Mouse (Mus musculus) lung, embryonic 15.5 days (tissue): ENCODE data around the gene Olfr1410. TPM values are rescaled to one million over a fixed set of nuclear protein-coding genes. Genes with fewer than 3 reads are reported as not detected.

ENCODE experiments used
- ATAC-seq: fragments of 200-750 bp; cut with Nextera tagmentation; 2 replicates; pipeline ENCODE4 v1.8.0; 2017; ENCODE audit warnings: moderate number of reproducible peaks, borderline replicate concordance; ENCODE audit not compliant: low FRiP score, low TSS enrichment; ENCODE audit errors: extremely low read depth
- H3K27ac ChIP-seq: fragments of 300-500 bp; sonication (generic); 2 replicates; pipeline ENCODE4 v1.5.1; 2015; ENCODE audit warnings: moderate library complexity, mild to moderate bottlenecking, inconsistent platforms
- H3K27me3 ChIP-seq: fragments of 300-500 bp; sonication (generic); 2 replicates; pipeline ENCODE4 v1.6.1; 2015; ENCODE audit warnings: inconsistent platforms
- H3K36me3 ChIP-seq: fragments of 300-500 bp; sonication (generic); 2 replicates; pipeline ENCODE4 v1.6.1; 2015; ENCODE audit warnings: inconsistent platforms
- H3K4me1 ChIP-seq: fragments of 300-500 bp; sonication (generic); 2 replicates; pipeline ENCODE4 v1.6.1; 2015; ENCODE audit warnings: inconsistent platforms
- H3K4me2 ChIP-seq: fragments of 300-500 bp; sonication (generic); 2 replicates; pipeline ENCODE4 v1.6.1; 2015; ENCODE audit warnings: inconsistent platforms, mild to moderate bottlenecking, moderate library complexity
- H3K4me3 ChIP-seq: fragments of 300-500 bp; sonication (generic); 2 replicates; pipeline ENCODE4 v1.5.1; 2015; ENCODE audit warnings: mild to moderate bottlenecking, inconsistent platforms
- H3K9ac ChIP-seq: fragments of 300-500 bp; sonication (generic); 2 replicates; pipeline ENCODE4 v1.6.1; 2015; ENCODE audit warnings: inconsistent platforms
- H3K9me3 ChIP-seq: fragments of 300-500 bp; sonication (generic); 2 replicates; pipeline ENCODE4 v1.6.1; 2016; ENCODE audit warnings: inconsistent platforms
- WGBS: fragments of 180-500 bp; shearing (Covaris S2); methylation state at CpG from one replicate; pipeline ENCODE4 v1.1.7; 2015; 5-methylcytosine and 5-hydroxymethylcytosine counted together
- polyA plus RNA-seq: library from polyadenylated mRNA; unstranded; fragments of >200 nt; fragmentation: Nextera tagmentation; extraction: Ambion mirVana; gene quantifications from 2 replicates; pipeline ENCODE4 v1.2.1, GENCODE M21; 2015

Olfr1410 gene
- polyA plus RNA-seq, 1 experiment from 2014 or later, result not detected

GRCm38 (mm10) chr1:92643691-92644090, 38.1 kb downstream of the Olfr1410 start:
- Histone ChIP-seq H3K36me3 (0 out of 2 replicates have a peak, but pooled peaks cover 5% of the 10 kb centered on the region), H3K9ac (no peak overlapping the region), H3K27ac (no peak overlapping the region), H3K27me3 (no peaks in the 10 kb centered on the region; the same call in 1 of the 2 replicates), H3K4me2 (no peak overlapping the region), H3K4me1 (peaks cover 31% of the 10 kb centered on the region), H3K4me3 (no peak overlapping the region), H3K9me3 (no peaks in the 10 kb centered on the region)
- WGBS, result 72% methylated on average over 4 of the region's 4 CpGs
- no peak for ATAC-seq

- no peak for ATAC-seq
- 74% methylated on average over 5 of the region's 5 CpGs for WGBS
- Histone ChIP-seq H3K4me1 (peaks cover 31% of the 10 kb centered on the region), H3K4me3 (no peak overlapping the region), H3K4me2 (no peak overlapping the region), H3K9me3 (no peaks in the 10 kb centered on the region), H3K9ac (no peak overlapping the region), H3K27me3 (no peaks in the 10 kb centered on the region; the same call in 1 of the 2 replicates), H3K36me3 (no peaks in the 10 kb centered on the region), H3K27ac (no peak overlapping the region)
Measured at GRCm38 (mm10) chr1:92644916-92645315, 39.3 kb downstream of the Olfr1410 start.

GRCm38 (mm10) chr1:92646111-92646510, 40.5 kb downstream of the Olfr1410 start:
- Histone ChIP-seq H3K27me3 (no peaks in the 10 kb centered on the region; the same call in 1 of the 2 replicates), H3K9me3 (no peaks in the 10 kb centered on the region), H3K27ac (no peak overlapping the region), H3K4me2 (no peak overlapping the region), H3K4me1 (peaks cover 19% of the 10 kb centered on the region), H3K36me3 (no peaks in the 10 kb centered on the region), H3K4me3 (no peak overlapping the region), H3K9ac (no peak overlapping the region)
- no peak for ATAC-seq
- WGBS, result 36% methylated on average over 2 of the region's 2 CpGs

- H3K27ac ChIP-seq, result no peak overlapping the region
- 71% methylated on average over 7 of the region's 7 CpGs for WGBS
- ATAC-seq, result no peak
- H3K9ac ChIP-seq, result no peak overlapping the region
- H3K27me3 ChIP-seq, result no peaks in the 10 kb centered on the region; the same call in 1 of the 2 replicates
- H3K4me2 ChIP-seq, result no peak overlapping the region
- H3K4me1 ChIP-seq, result peaks cover 17% of the 10 kb centered on the region
- no peaks in the 10 kb centered on the region for H3K36me3 ChIP-seq
- no peak overlapping the region for H3K4me3 ChIP-seq
- H3K9me3 ChIP-seq, result no peaks in the 10 kb centered on the region
Measured at GRCm38 (mm10) chr1:92646601-92647000, 41.0 kb downstream of the Olfr1410 start.

GRCm38 (mm10) chr1:92647026-92647425, 41.4 kb downstream of the Olfr1410 start:
- H3K4me2 ChIP-seq, result no peak overlapping the region
- H3K4me3 ChIP-seq, result no peak overlapping the region
- H3K27ac ChIP-seq, result no peak overlapping the region
- 67% methylated on average over 4 of the region's 4 CpGs for WGBS
- peaks cover 16% of the 10 kb centered on the region for H3K4me1 ChIP-seq
- H3K9ac ChIP-seq, result no peak overlapping the region
- H3K36me3 ChIP-seq, result no peaks in the 10 kb centered on the region
- no peak for ATAC-seq
- H3K27me3 ChIP-seq, result no peaks in the 10 kb centered on the region; the same call in 1 of the 2 replicates
- no peaks in the 10 kb centered on the region for H3K9me3 ChIP-seq

- H3K9ac ChIP-seq, result no peak overlapping the region
- no peaks in the 10 kb centered on the region; the same call in 1 of the 2 replicates for H3K27me3 ChIP-seq
- H3K36me3 ChIP-seq, result no peaks in the 10 kb centered on the region
- no peak overlapping the region for H3K27ac ChIP-seq
- peak overlapping the region; percentile 26 for H3K4me2 ChIP-seq
- WGBS, result 9% methylated on average over 8 of the region's 8 CpGs
- 0 out of 2 replicates have a peak, but pooled peaks have one; percentile 25 for ATAC-seq
- H3K4me1 ChIP-seq, result peaks cover 11% of the 10 kb centered on the region
- H3K4me3 ChIP-seq, result no peak overlapping the region
- H3K9me3 ChIP-seq, result no peaks in the 10 kb centered on the region
Measured at GRCm38 (mm10) chr1:92647752-92648151, 42.2 kb downstream of the Olfr1410 start.

GRCm38 (mm10) chr1:92648197-92648596, 42.6 kb downstream of the Olfr1410 start:
- 31% methylated on average over 10 of the region's 10 CpGs for WGBS
- Histone ChIP-seq H3K36me3 (no peaks in the 10 kb centered on the region), H3K4me2 (peak overlapping the region; percentile 26), H3K9ac (no peak overlapping the region), H3K27me3 (no peaks in the 10 kb centered on the region; the same call in 1 of the 2 replicates), H3K9me3 (no peaks in the 10 kb centered on the region), H3K4me3 (no peak overlapping the region), H3K27ac (no peak overlapping the region), H3K4me1 (peaks cover 11% of the 10 kb centered on the region)
- ATAC-seq, result no peak

- Histone ChIP-seq H3K27me3 (no peaks in the 10 kb centered on the region; the same call in 1 of the 2 replicates), H3K9me3 (no peaks in the 10 kb centered on the region), H3K36me3 (no peaks in the 10 kb centered on the region), H3K4me1 (peaks cover 11% of the 10 kb centered on the region), H3K4me2 (peak within 1 kb of the TSS; percentile 26), H3K9ac (no peak within 1 kb of the TSS), H3K4me3 (no peak within 1 kb of the TSS), H3K27ac (no peak within 1 kb of the TSS)
- 18% methylated on average over 8 of the region's 8 CpGs for WGBS
- peak; percentile 48; the same call in 1 of the 2 replicates for ATAC-seq
Measured at GRCm38 (mm10) chr1:92648673-92649072, 43.1 kb downstream of the Olfr1410 start, which contains the start of gene Otos. Gene Otos, minus strand, starts transcription at chr1:92648841.

- Histone ChIP-seq H3K9me3 (no peaks in the 10 kb centered on the region), H3K27ac (no peak overlapping the region), H3K4me3 (no peak overlapping the region), H3K4me1 (peaks cover 11% of the 10 kb centered on the region), H3K27me3 (no peaks in the 10 kb centered on the region; the same call in 1 of the 2 replicates), H3K4me2 (no peak overlapping the region), H3K9ac (no peak overlapping the region), H3K36me3 (no peaks in the 10 kb centered on the region)
- ATAC-seq, result no peak
- 75% methylated on average over 3 of the region's 3 CpGs for WGBS
Measured at GRCm38 (mm10) chr1:92651467-92651866, 45.9 kb downstream of the Olfr1410 start.

GRCm38 (mm10) chr1:92653179-92653578, 47.6 kb downstream of the Olfr1410 start:
- no peak overlapping the region for H3K4me3 ChIP-seq
- H3K9me3 ChIP-seq, result no peaks in the 10 kb centered on the region
- no peaks in the 10 kb centered on the region for H3K36me3 ChIP-seq
- no peak overlapping the region for H3K9ac ChIP-seq
- no peaks in the 10 kb centered on the region for H3K27me3 ChIP-seq
- WGBS, result 80% methylated on average over 3 of the region's 3 CpGs
- H3K4me2 ChIP-seq, result no peak overlapping the region
- no peak overlapping the region for H3K27ac ChIP-seq
- peaks cover 5% of the 10 kb centered on the region for H3K4me1 ChIP-seq
- no peak for ATAC-seq

GRCm38 (mm10) chr1:92654676-92655075, 49.1 kb downstream of the Olfr1410 start:
- H3K27me3 ChIP-seq, result no peaks in the 10 kb centered on the region
- no peak overlapping the region for H3K27ac ChIP-seq
- WGBS, result 29% methylated on average over 2 of the region's 2 CpGs
- no peaks in the 10 kb centered on the region for H3K9me3 ChIP-seq
- no peak overlapping the region for H3K4me2 ChIP-seq
- no peaks in the 10 kb centered on the region for H3K36me3 ChIP-seq
- H3K4me1 ChIP-seq, result no peaks in the 10 kb centered on the region
- no peak overlapping the region for H3K4me3 ChIP-seq
- no peak overlapping the region for H3K9ac ChIP-seq
- ATAC-seq, result peak; percentile 9; the same call in 1 of the 2 replicates

- no peak overlapping the region for H3K9ac ChIP-seq
- no peak overlapping the region for H3K4me3 ChIP-seq
- H3K27ac ChIP-seq, result no peak overlapping the region
- 62% methylated on average over 11 of the region's 11 CpGs for WGBS
- H3K9me3 ChIP-seq, result no peaks in the 10 kb centered on the region
- no peaks in the 10 kb centered on the region for H3K27me3 ChIP-seq
- ATAC-seq, result no peak
- no peaks in the 10 kb centered on the region for H3K4me1 ChIP-seq
- H3K4me2 ChIP-seq, result no peak overlapping the region
- H3K36me3 ChIP-seq, result no peaks in the 10 kb centered on the region
Measured at GRCm38 (mm10) chr1:92657025-92657820, 51.6 kb downstream of the Olfr1410 start.
